Mouse (Mus musculus) stomach, postnatal 0 days (tissue): Measurements from ENCODE around the gene Mettl7a1.

ENCODE experiments used
- CTCF ChIP-seq: IDR thresholded peaks from 2 replicates; pipeline ENCODE4 v1.5.1; 2016; ENCODE audit warnings: antibody characterized with exemption, low read depth, mild to moderate bottlenecking, moderate library complexity
- EP300 ChIP-seq: optimal IDR thresholded peaks from 2 replicates; pipeline ENCODE3; 2016; ENCODE audit warnings: antibody characterized with exemption

DNA sequence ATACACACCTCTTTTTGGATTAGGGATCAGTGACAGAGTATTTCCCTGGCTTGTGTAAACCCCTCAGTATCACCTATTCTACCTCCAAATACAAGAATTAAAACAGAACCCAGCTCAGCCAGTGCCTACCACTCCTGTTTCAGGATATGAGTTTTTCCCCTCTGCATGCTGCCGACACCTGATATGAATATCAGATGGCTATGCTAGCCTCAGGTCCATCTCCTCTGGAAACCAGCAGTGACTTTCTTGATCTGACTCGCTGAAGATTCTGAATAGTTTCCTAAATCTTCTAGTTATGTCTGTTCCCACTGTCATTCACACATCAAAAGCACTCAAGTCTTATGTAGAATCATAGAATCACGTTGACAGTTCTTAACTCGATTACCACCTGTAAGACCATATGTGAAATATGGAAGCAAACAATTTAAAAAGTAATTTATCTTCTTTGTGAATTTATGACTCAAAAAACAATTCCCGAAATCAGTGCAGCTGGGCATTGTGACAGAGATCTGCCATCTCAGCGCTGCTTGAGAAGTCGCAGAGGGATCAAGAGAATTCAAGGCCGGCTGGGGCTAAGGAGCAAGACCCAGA, 417 bp upstream of the Mettl7a1 start:
- TF ChIP-seq CTCF (no peak), EP300 (no peak)
